Mouse (Mus musculus) gastrocnemius, postnatal 36 days (tissue): ENCODE measurements around the gene Itgb1bp1. TPM values are rescaled to one million over a fixed set of nuclear protein-coding genes. Genes with fewer than 3 reads are reported as not detected.
A peak's percentile ranks its signal among the peaks of the same experiment; 100 is the strongest.

Experiments
- DNase-seq, 2 experiments: peaks; one replicate each; pipeline ENCODE4 v3.0.0; 2022
- intact Hi-C: fragments of 180-260 bp; cut with DNase I; formaldehyde crosslinking; loops from one replicate; pipeline ENCODE4 v1.15.1; 2025
- total RNA-seq, 2 experiments: library from RNA; stranded (reverse); gene quantifications; 2 replicates each; pipeline ENCODE4 v1.2.3; 2021

Gene Itgb1bp1
- total RNA-seq, 2 experiments from 2014 or later: 35.8 to 39.7 TPM

GRCm38 (mm10) chr12:21305741-21306140, 19.7 kb upstream of the Itgb1bp1 start:
- intact Hi-C loops: no loop called here
- no peak for DNase-seq

GRCm38 (mm10) chr12:21302361-21302783, 16.3 kb upstream of the Itgb1bp1 start:
- intact Hi-C loops: no loop called here

GRCm38 (mm10) chr12:21301932-21302331, 15.8 kb upstream of the Itgb1bp1 start:
- DNase-seq: no peak
- intact Hi-C loops: no loop called here

More at GRCm38 (mm10) chr12:21302361-21302783, 16.3 kb upstream of the Itgb1bp1 start:
- DNase-seq: no peak

- intact Hi-C loops: no loop called here
- DNase-seq: no peak
These were observed 15.2 kb upstream of the Itgb1bp1 start for GRCm38 (mm10) chr12:21301324-21301723.

- no peak for DNase-seq
- intact Hi-C loops: no loop called here
These were observed 12.8 kb upstream of the Itgb1bp1 start for GRCm38 (mm10) chr12:21298856-21299255.

GRCm38 (mm10) chr12:21289651-21290050, 3.6 kb upstream of the Itgb1bp1 start:
- intact Hi-C loops: no loop called here
- DNase-seq: no peak

- intact Hi-C loops: no loop called here
These were observed 2.8 kb upstream of the Itgb1bp1 start for GRCm38 (mm10) chr12:21288716-21289395.

GRCm38 (mm10) chr12:21286712-21287650, 897 bp upstream of the Itgb1bp1 start:
- DNase-seq: no peak
- intact Hi-C loops: no loop called here

More at GRCm38 (mm10) chr12:21288716-21289395, 2.8 kb upstream of the Itgb1bp1 start:
- DNase-seq: no peak

GRCm38 (mm10) chr12:21285508-21286242, 409 bp downstream of the Itgb1bp1 start:
- intact Hi-C loops: no loop called here
- no peak for DNase-seq

GRCm38 (mm10) chr12:21284761-21285441, 1.2 kb downstream of the Itgb1bp1 start, which contains the start of gene Cpsf3:
Gene Cpsf3, plus strand, starts transcription at chr12:21285391.
- intact Hi-C loops: no loop called here
- no peak for DNase-seq

- intact Hi-C loops: no loop called here
- DNase-seq: no peak
These were observed 8.7 kb downstream of the Itgb1bp1 start for GRCm38 (mm10) chr12:21277352-21277864.

GRCm38 (mm10) chr12:21274446-21274845, 11.6 kb downstream of the Itgb1bp1 start:
- DNase-seq: no peak

GRCm38 (mm10) chr12:21268083-21268616, 17.9 kb downstream of the Itgb1bp1 start:
- intact Hi-C loops: no loop called here
- DNase-seq: no peak

More at GRCm38 (mm10) chr12:21274446-21274845, 11.6 kb downstream of the Itgb1bp1 start:
- intact Hi-C loops: no loop called here

GRCm38 (mm10) chr12:21266784-21267098, 19.3 kb downstream of the Itgb1bp1 start:
- intact Hi-C loops: no loop called here
- no peak for DNase-seq

GRCm38 (mm10) chr12:21265946-21266783, 19.9 kb downstream of the Itgb1bp1 start:
- intact Hi-C loops: no loop called here
- peak; percentile 23 to 37 for DNase-seq

GRCm38 (mm10) chr12:21265501-21265900, 20.6 kb downstream of the Itgb1bp1 start:
- intact Hi-C loops: no loop called here
- no peak for DNase-seq

- no peak for DNase-seq
- intact Hi-C loops: no loop called here
These were observed 21.1 kb downstream of the Itgb1bp1 start for GRCm38 (mm10) chr12:21264970-21265369.

GRCm38 (mm10) chr12:21264241-21264640, 21.8 kb downstream of the Itgb1bp1 start:
- peak; percentile 26 for DNase-seq
- intact Hi-C loops: no loop called here

GRCm38 (mm10) chr12:21263256-21263655, 22.8 kb downstream of the Itgb1bp1 start:
- intact Hi-C loops: no loop called here
- DNase-seq: no peak
